Mouse (Mus musculus): Measurements from ENCODE around the gene Kcnt2.

DNA sequence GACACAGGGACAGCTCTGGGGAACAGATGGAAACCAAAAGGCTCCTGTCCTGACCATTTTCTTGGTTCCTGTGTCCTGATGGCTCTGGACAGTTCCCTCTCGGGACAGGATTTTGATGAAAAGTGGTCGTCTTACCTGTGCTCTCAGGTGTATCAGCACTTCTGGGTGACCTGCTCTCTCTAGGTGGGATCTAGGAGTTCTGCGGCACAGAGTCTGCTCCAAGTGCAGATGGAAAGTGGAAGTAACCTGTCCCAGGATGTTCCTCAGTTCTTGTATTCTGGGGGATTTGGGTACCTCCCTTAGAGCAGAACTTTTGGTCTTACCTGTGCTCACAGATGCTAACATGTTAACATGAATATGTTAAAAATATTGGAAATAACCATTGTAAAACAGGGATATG lies 80.8 kb downstream of the Kcnt2 start:
- no peak for TF ChIP-seq CTCF (IDR thresholded peaks at IDR 0.05)
- no peak for TF ChIP-seq POLR2A (IDR thresholded peaks at IDR 0.05; ENCODE audit: insufficient read depth, low read depth, low read length)
